ENCODE assay signal across 8 mouse cellular contexts in the genomic region with DNA sequence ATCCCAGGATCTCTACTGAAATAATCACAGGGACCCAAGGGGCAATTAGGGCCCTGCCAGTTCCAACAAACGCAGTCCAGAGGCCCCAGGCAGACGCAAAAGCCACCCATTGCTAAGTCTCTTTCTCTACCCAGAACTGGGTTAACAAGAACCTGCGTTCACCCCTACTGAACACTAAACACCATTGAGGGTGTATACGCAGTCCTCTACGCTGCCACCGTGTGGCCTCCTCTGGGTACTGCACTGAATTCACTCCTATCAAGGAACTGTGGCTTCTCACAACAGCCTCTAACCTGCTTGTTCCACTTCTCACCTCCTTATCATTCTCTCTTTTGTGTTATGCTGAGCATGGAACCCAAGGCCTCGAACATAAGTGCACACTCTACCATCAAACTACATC. TPM values are rescaled to one million over a fixed set of nuclear protein-coding genes. Genes with fewer than 3 reads are reported as not detected.
A peak's percentile ranks its signal among the peaks of the same experiment; 100 is the strongest.
DNase-seq lines count a peak whose midpoint lies in the region; ATAC-seq and TF ChIP-seq lines count a peak whose summit lies in the region.

No protein-coding gene starts in this region.

- WGBS in kidney, embryonic 15.5 days, result 2% methylated on average over 7 of the region's 7 CpGs
- under 1% methylated on average over 7 of the region's 7 CpGs for WGBS in kidney, postnatal 0 days
- WGBS in liver, embryonic 13.5 days (ENCODE audit: insufficient replicate concordance), result under 1% methylated on average over 7 of the region's 7 CpGs
- 1% methylated on average over 7 of the region's 7 CpGs for WGBS in stomach, embryonic 16.5 days

- peaks cover 32% of the 10 kb centered on the region for H3K4me1 ChIP-seq in kidney, embryonic 15.5 days
- 0 out of 2 replicates have a peak, but pooled peaks cover 6% of the 10 kb centered on the region for H3K4me1 ChIP-seq in kidney, postnatal 0 days (replicated peaks; ENCODE audit: insufficient read depth, low read length)
- peaks cover 38% of the 10 kb centered on the region for H3K4me1 ChIP-seq in liver, embryonic 13.5 days (replicated peaks)
- peaks cover 12% of the 10 kb centered on the region for H3K4me1 ChIP-seq in stomach, embryonic 16.5 days (ENCODE audit: control insufficient read depth, insufficient read depth, low read length)

- peaks cover 3% of the 10 kb centered on the region; the same call in 1 of the 2 replicates for H3K27me3 ChIP-seq in kidney, embryonic 15.5 days
- H3K27me3 ChIP-seq in kidney, postnatal 0 days (ENCODE audit: insufficient read depth, low read length), result no peaks in the 10 kb centered on the region
- H3K27me3 ChIP-seq in liver, embryonic 13.5 days, result peaks cover 12% of the 10 kb centered on the region
- H3K27me3 ChIP-seq in stomach, embryonic 16.5 days (ENCODE audit: control insufficient read depth, insufficient read depth, low read length), result no peaks in the 10 kb centered on the region

- DNase-seq in kidney, adult 18-20 months, result peak; percentile 82
- peak; percentile 78 to 86 for DNase-seq in cerebellum, postnatal 4 days (ENCODE audit: low spot score in 2 of 2)
- peak; percentile 84 for DNase-seq in gastrocnemius, postnatal 10 days
- peak; percentile 92 for DNase-seq in kidney, postnatal 0 days (ENCODE audit: low spot score)
- peak; percentile 50 for DNase-seq in liver, embryonic 13.5 days
- DNase-seq in natural killer cell, adult 2 months (ENCODE audit: low spot score in 2 of 2), result peak; percentile 53 to 69

- no peak for ATAC-seq in kidney, embryonic 15.5 days (replicated peaks; ENCODE audit: low FRiP score)
- ATAC-seq in kidney, postnatal 0 days (replicated peaks; ENCODE audit: low FRiP score, low read depth), result no peak
- ATAC-seq in liver, embryonic 13.5 days (ENCODE audit: low read depth), result peak; percentile 66
- ATAC-seq in stomach, embryonic 16.5 days (ENCODE audit: insufficient read depth, low FRiP score), result peak; percentile 28; the same call in 1 of the 2 replicates

- no peak overlapping the region for H3K9ac ChIP-seq in kidney, embryonic 15.5 days
- H3K9ac ChIP-seq in kidney, postnatal 0 days (ENCODE audit: low read depth, low read length), result no peak overlapping the region
- no peak overlapping the region for H3K9ac ChIP-seq in liver, embryonic 13.5 days
- no peak overlapping the region for H3K9ac ChIP-seq in stomach, embryonic 16.5 days (ENCODE audit: low read length)

- H3K4me2 ChIP-seq in kidney, embryonic 15.5 days, result no peak overlapping the region
- H3K4me2 ChIP-seq in kidney, postnatal 0 days (ENCODE audit: low read length), result no peak overlapping the region
- H3K4me2 ChIP-seq in liver, embryonic 13.5 days, result no peak overlapping the region
- no peak overlapping the region for H3K4me2 ChIP-seq in stomach, embryonic 16.5 days (ENCODE audit: low read depth, low read length)

- H3K27ac ChIP-seq in kidney, embryonic 15.5 days, result no peak overlapping the region
- H3K27ac ChIP-seq in kidney, postnatal 0 days, result no peak overlapping the region
- no peak overlapping the region for H3K27ac ChIP-seq in liver, embryonic 13.5 days
- H3K27ac ChIP-seq in stomach, embryonic 16.5 days (ENCODE audit: low read length), result no peak overlapping the region

- no peaks in the 10 kb centered on the region for H3K9me3 ChIP-seq in kidney, embryonic 15.5 days (replicated peaks)
- no peaks in the 10 kb centered on the region for H3K9me3 ChIP-seq in kidney, postnatal 0 days (replicated peaks; ENCODE audit: low read length)
- H3K9me3 ChIP-seq in liver, embryonic 13.5 days (replicated peaks), result no peaks in the 10 kb centered on the region
- no peaks in the 10 kb centered on the region for H3K9me3 ChIP-seq in stomach, embryonic 16.5 days (replicated peaks; ENCODE audit: control insufficient read depth, low read length)

- no peaks in the 10 kb centered on the region for H3K36me3 ChIP-seq in kidney, embryonic 15.5 days
- H3K36me3 ChIP-seq in kidney, postnatal 0 days (ENCODE audit: insufficient read depth, low read length), result no peaks in the 10 kb centered on the region
- no peaks in the 10 kb centered on the region for H3K36me3 ChIP-seq in liver, embryonic 13.5 days
- H3K36me3 ChIP-seq in stomach, embryonic 16.5 days (ENCODE audit: control insufficient read depth, insufficient read depth, low read length), result no peaks in the 10 kb centered on the region

- H3K4me3 ChIP-seq in kidney, embryonic 15.5 days (replicated peaks), result no peak overlapping the region
- H3K4me3 ChIP-seq in kidney, postnatal 0 days (replicated peaks; ENCODE audit: low read depth, low read length), result no peak overlapping the region
- no peak overlapping the region for H3K4me3 ChIP-seq in liver, embryonic 13.5 days (replicated peaks)
- H3K4me3 ChIP-seq in stomach, embryonic 16.5 days (replicated peaks; ENCODE audit: low read length), result no peak overlapping the region

- peak; percentile 89 for TF ChIP-seq CTCF in kidney, postnatal 0 days (IDR thresholded peaks at IDR 0.05; ENCODE audit: low read depth)

RNA-seq across cellular contexts. Expression of a gene that starts 19.3 kb away (rescaled TPM):
- 119 and 137 TPM in 2 replicates for polyA plus RNA-seq in kidney, embryonic 15.5 days (2015; fragmentation: Nextera tagmentation; extraction: Ambion mirVana)
- total RNA-seq in gastrocnemius, postnatal 10 days (2021), result 10 to 100 TPM; 63.5 to 70.3 TPM
- polyA plus RNA-seq in kidney, postnatal 0 days (2015; fragmentation: Nextera tagmentation; extraction: Ambion mirVana), result 189 and 190 TPM in 2 replicates
- 33.8 and 36.8 TPM in 2 replicates for polyA plus RNA-seq in liver, embryonic 13.5 days (2015; fragmentation: Nextera tagmentation; extraction: Ambion mirVana)
- polyA plus RNA-seq in stomach, embryonic 16.5 days (2015; fragmentation: Nextera tagmentation; extraction: Ambion mirVana), result 229 and 245 TPM in 2 replicates

Comparison
In these comparisons a context has a peak if more than half of its experiments do, and no peak if none do; other contexts are left out.
1. ATAC-seq: peak in liver, embryonic 13.5 days (single experiment) and stomach, embryonic 16.5 days (single experiment); none in kidney, embryonic 15.5 days (single experiment) and kidney, postnatal 0 days (single experiment).
2. Peak in every context shown above with its lines, with median percentiles within 50 percentile points of each other: DNase-seq.